Mouse (Mus musculus) MEL (cell line): ENCODE measurements around the gene Gm20388.

Experiments used
- CTCF ChIP-seq, 3 experiments: IDR thresholded peaks in 2 of 3; conservative IDR thresholded peaks in 1 of 3; 2 replicates each; pipeline ENCODE4 v1.5.1; 2011 to 2012; ENCODE audit warnings: low read length in 3 of 3, low read depth in 2 of 3, mild to moderate bottlenecking in 2 of 3, improper control_type of control experiment in 1 of 3, inconsistent platforms in 1 of 3, mixed read lengths in 1 of 3, moderate library complexity in 1 of 3; ENCODE audit not compliant: control insufficient read depth in 1 of 3, insufficient read depth in 1 of 3, poor library complexity in 1 of 3, severe bottlenecking in 1 of 3
- HCFC1 ChIP-seq: IDR thresholded peaks from 2 replicates; pipeline ENCODE4 v1.6.1; 2012; ENCODE audit warnings: low read depth, mild to moderate bottlenecking, inconsistent platforms, low read length, improper control_type of control experiment, moderate library complexity
- KAT2A ChIP-seq: conservative IDR thresholded peaks from 2 replicates; pipeline ENCODE4 v1.6.1; 2012; ENCODE audit warnings: low read depth, low read length, improper control_type of control experiment, inconsistent platforms
- RCOR1 ChIP-seq: IDR thresholded peaks from 2 replicates; pipeline ENCODE4 v1.6.1; 2012; ENCODE audit warnings: low read depth, mild to moderate bottlenecking, inconsistent platforms, low read length, improper control_type of control experiment
- TAL1 ChIP-seq: IDR thresholded peaks from 2 replicates; pipeline ENCODE4 v1.6.1; 2012; ENCODE audit warnings: mild to moderate bottlenecking, inconsistent platforms, low read length, moderate library complexity, mixed read lengths
- USF1 ChIP-seq: IDR thresholded peaks from 2 replicates; pipeline ENCODE4 v1.6.1; 2014; ENCODE audit warnings: low read depth, mild to moderate bottlenecking, inconsistent platforms, low read length, improper control_type of control experiment, moderate library complexity
- ZNF384 ChIP-seq: IDR thresholded peaks from 2 replicates; pipeline ENCODE4 v1.6.1; 2012; ENCODE audit warnings: low read depth, mild to moderate bottlenecking, inconsistent platforms, low read length, improper control_type of control experiment

- TF ChIP-seq HCFC1: peak; percentile 90
- TF ChIP-seq TAL1: no peak
- no peak for TF ChIP-seq RCOR1
- TF ChIP-seq CTCF (IDR thresholded peaks at IDR 0.05 in 2 of 3, conservative IDR thresholded peaks at IDR 0.05 in 1 of 3; ENCODE audit: control insufficient read depth in 1 of 3, insufficient read depth in 1 of 3, low read depth in 2 of 3, low read length in 3 of 3, poor library complexity in 1 of 3, severe bottlenecking in 1 of 3): peak in 2 of 3 experiments; percentile 7; a peak in 2 of 6 replicates
- no peak for TF ChIP-seq USF1
- TF ChIP-seq ZNF384: no peak
- TF ChIP-seq KAT2A: no peak; the same call in 1 of the 2 replicates
These were observed 3463.0 kb downstream of the Gm20388 start, which contains the start of gene Tcf25 for GRCm38 (mm10) chr8:123373403-123374238.
